Mouse (Mus musculus): ENCODE data around the gene Ktn1.

Gene Ktn1

GRCm38 (mm10) chr14:47648218-47648617, at the start of gene Ktn1:
Ktn1 (plus strand) TSS chr14:47648448.
- no peak for DNase-seq (ENCODE audit: low spot score in 2 of 2)

- DNase-seq (ENCODE audit: low spot score in 2 of 2), result no peak
Measured at GRCm38 (mm10) chr14:47613254-47613653, 35.0 kb upstream of the Ktn1 start.

- no peak for DNase-seq (ENCODE audit: low spot score in 2 of 2)
Measured at GRCm38 (mm10) chr14:47618891-47619290, 29.4 kb upstream of the Ktn1 start.

- no peak for DNase-seq (ENCODE audit: low spot score in 2 of 2)
Measured at GRCm38 (mm10) chr14:47621901-47622300, 26.3 kb upstream of the Ktn1 start.

- DNase-seq (ENCODE audit: low spot score in 2 of 2), result no peak
Measured at GRCm38 (mm10) chr14:47624837-47625236, 23.4 kb upstream of the Ktn1 start.

- DNase-seq (ENCODE audit: low spot score in 2 of 2), result no peak
Measured at GRCm38 (mm10) chr14:47626143-47626542, 22.1 kb upstream of the Ktn1 start.

GRCm38 (mm10) chr14:47626812-47627211, 21.4 kb upstream of the Ktn1 start:
- DNase-seq (ENCODE audit: low spot score in 2 of 2), result no peak

GRCm38 (mm10) chr14:47627360-47627759, 20.9 kb upstream of the Ktn1 start:
- DNase-seq (ENCODE audit: low spot score in 2 of 2), result no peak

GRCm38 (mm10) chr14:47632419-47632818, 15.8 kb upstream of the Ktn1 start:
- DNase-seq (ENCODE audit: low spot score in 2 of 2), result no peak

- DNase-seq (ENCODE audit: low spot score in 2 of 2), result no peak
Measured at GRCm38 (mm10) chr14:47634410-47634809, 13.8 kb upstream of the Ktn1 start.

- no peak for DNase-seq (ENCODE audit: low spot score in 2 of 2)
Measured at GRCm38 (mm10) chr14:47634846-47635245, 13.4 kb upstream of the Ktn1 start.

GRCm38 (mm10) chr14:47638316-47638895, 9.8 kb upstream of the Ktn1 start:
- DNase-seq (ENCODE audit: low spot score in 2 of 2), result no peak

- no peak for DNase-seq (ENCODE audit: low spot score in 2 of 2)
Measured at GRCm38 (mm10) chr14:47645620-47646019, 2.6 kb upstream of the Ktn1 start.

GRCm38 (mm10) chr14:47646246-47646645, 2.0 kb upstream of the Ktn1 start:
- DNase-seq (ENCODE audit: low spot score in 2 of 2), result no peak

- no peak for DNase-seq (ENCODE audit: low spot score in 2 of 2)
Measured at GRCm38 (mm10) chr14:47646696-47647516, 1.3 kb upstream of the Ktn1 start.

- peak; percentile 73 to 79 for DNase-seq (ENCODE audit: low spot score in 2 of 2)
Measured at GRCm38 (mm10) chr14:47648706-47649630, 720 bp downstream of the Ktn1 start.

- DNase-seq (ENCODE audit: low spot score in 2 of 2), result no peak
Measured at GRCm38 (mm10) chr14:47649631-47650337, 1.5 kb downstream of the Ktn1 start.

- DNase-seq (ENCODE audit: low spot score in 2 of 2), result no peak
Measured at GRCm38 (mm10) chr14:47650338-47650720, 2.1 kb downstream of the Ktn1 start.

GRCm38 (mm10) chr14:47651272-47651671, 3.0 kb downstream of the Ktn1 start:
- DNase-seq (ENCODE audit: low spot score in 2 of 2), result no peak

- DNase-seq (ENCODE audit: low spot score in 2 of 2), result no peak
Measured at GRCm38 (mm10) chr14:47655444-47655843, 7.2 kb downstream of the Ktn1 start.

- DNase-seq (ENCODE audit: low spot score in 2 of 2), result no peak
Measured at GRCm38 (mm10) chr14:47663844-47664469, 15.7 kb downstream of the Ktn1 start.
